Mouse (Mus musculus) midbrain, postnatal 0 days (tissue): Measurements from ENCODE around the gene Exosc5. TPM values are rescaled to one million over a fixed set of nuclear protein-coding genes. Genes with fewer than 3 reads are reported as not detected.

Experiments used
- ATAC-seq: fragments of 200-750 bp; cut with Nextera tagmentation; 2 replicates; pipeline ENCODE4 v1.8.0; 2017; ENCODE audit warnings: moderate number of reproducible peaks, mild to moderate bottlenecking, moderate TSS enrichment, moderate library complexity; ENCODE audit not compliant: low FRiP score
- DNase-seq: peaks from one replicate; pipeline ENCODE4 v3.0.0-alpha.2; 2015; ENCODE audit warnings: low spot score
- H3K27ac ChIP-seq: fragments of 300-500 bp; sonication (generic); 2 replicates; pipeline ENCODE4 v1.5.1; 2014; ENCODE audit warnings: low read depth, mild to moderate bottlenecking, low read length, mixed read lengths
- H3K27me3 ChIP-seq: fragments of 300-500 bp; sonication (generic); 2 replicates; pipeline ENCODE4 v1.6.1; 2014; ENCODE audit warnings: low read length, control low read depth, mixed read lengths; ENCODE audit not compliant: insufficient read depth
- H3K36me3 ChIP-seq: fragments of 300-500 bp; sonication (generic); 2 replicates; pipeline ENCODE4 v1.6.1; 2014; ENCODE audit warnings: low read length, control low read depth, mixed read lengths; ENCODE audit not compliant: insufficient read depth
- H3K4me1 ChIP-seq: fragments of 300-500 bp; sonication (generic); 2 replicates; pipeline ENCODE4 v1.6.1; 2014; ENCODE audit warnings: mild to moderate bottlenecking, control low read depth, antibody characterized with exemption, low read length, mixed read lengths; ENCODE audit not compliant: insufficient read depth
- H3K4me2 ChIP-seq: fragments of 300-500 bp; sonication (generic); 2 replicates; pipeline ENCODE4 v1.6.1; 2014; ENCODE audit warnings: low read depth, mild to moderate bottlenecking, low read length, mixed read lengths; ENCODE audit not compliant: poor library complexity, severe bottlenecking
- H3K4me3 ChIP-seq: fragments of 300-500 bp; sonication (generic); 2 replicates; pipeline ENCODE4 v1.5.1; 2014; ENCODE audit warnings: low read depth, mild to moderate bottlenecking, low read length, moderate library complexity
- H3K9ac ChIP-seq: fragments of 300-500 bp; sonication (generic); replicated peaks from 2 replicates; pipeline ENCODE4 v1.6.1; 2014; ENCODE audit warnings: mild to moderate bottlenecking, low read length, moderate library complexity, mixed read lengths; ENCODE audit not compliant: poor library complexity, severe bottlenecking
- H3K9me3 ChIP-seq: fragments of 300-500 bp; sonication (generic); 2 replicates; pipeline ENCODE4 v1.6.1; 2016; ENCODE audit warnings: low read length, control low read depth
- CTCF ChIP-seq: IDR thresholded peaks from 2 replicates; pipeline ENCODE4 v1.5.1; 2016; ENCODE audit warnings: antibody characterized with exemption, mild to moderate bottlenecking
- whole genome bisulfite sequencing: fragments of 180-500 bp; shearing (Covaris S2); extraction: QIAGEN DNeasy Blood & Tissue Kit; methylation state at CpG from one replicate; pipeline ENCODE4 v1.1.7; 2014; 5-methylcytosine and 5-hydroxymethylcytosine counted together
- polyA plus RNA-seq: library from polyadenylated mRNA; unstranded; fragments of >200 nt; fragmentation: Nextera tagmentation; extraction: Ambion mirVana; gene quantifications from 2 replicates; pipeline ENCODE4 v1.2.1, GENCODE M21; 2015
- total RNA-seq: library from RNA; depleted of rRNA; stranded (reverse); fragments of >200 nt; gene quantifications from 2 replicates; pipeline ENCODE4 v1.2.3, GENCODE M21; 2014

Gene Exosc5
- total and polyA plus RNA-seq, 2 experiments from 2014 or later = 27.3 to 29.4 TPM

GRCm38 (mm10) chr7:25704716-25705364, 45.9 kb downstream of the Exosc5 start:
- H3K4me2 ChIP-seq = peak overlapping the region; percentile 75
- H3K4me1 ChIP-seq = 0 out of 2 replicates have a peak, but pooled peaks cover under 1% of the 10 kb centered on the region
- peak; percentile 37 for TF ChIP-seq CTCF
- no peaks in the 10 kb centered on the region for H3K27me3 ChIP-seq
- ATAC-seq = peak; percentile 29; the same call in 1 of the 2 replicates
- H3K27ac ChIP-seq = no peak overlapping the region
- peak; percentile 28 for DNase-seq
- 5% methylated on average over 35 of the region's 37 CpGs for WGBS
- peak overlapping the region; percentile 29 for H3K4me3 ChIP-seq
- peak overlapping the region; percentile 48 for H3K9ac ChIP-seq
- no peaks in the 10 kb centered on the region for H3K36me3 ChIP-seq
- no peaks in the 10 kb centered on the region for H3K9me3 ChIP-seq

- no peak for TF ChIP-seq CTCF
- H3K4me1 ChIP-seq = peaks cover 8% of the 10 kb centered on the region; the same call in 1 of the 2 replicates
- no peaks in the 10 kb centered on the region for H3K27me3 ChIP-seq
- no peak overlapping the region for H3K4me2 ChIP-seq
- WGBS = 74% methylated on average over 5 of the region's 6 CpGs
- no peak overlapping the region for H3K27ac ChIP-seq
- DNase-seq (no peak), ATAC-seq (no peak)
- H3K9ac ChIP-seq = no peak overlapping the region
- no peak overlapping the region for H3K4me3 ChIP-seq
- no peaks in the 10 kb centered on the region for H3K9me3 ChIP-seq
- no peaks in the 10 kb centered on the region for H3K36me3 ChIP-seq
Observed at GRCm38 (mm10) chr7:25705801-25706251, 46.9 kb downstream of the Exosc5 start.

GRCm38 (mm10) chr7:25706578-25707170, 47.7 kb downstream of the Exosc5 start:
- H3K9ac ChIP-seq = no peak overlapping the region
- H3K27me3 ChIP-seq = no peaks in the 10 kb centered on the region
- H3K4me2 ChIP-seq = no peak overlapping the region
- ATAC-seq = no peak
- H3K9me3 ChIP-seq = no peaks in the 10 kb centered on the region
- DNase-seq = no peak
- no peak overlapping the region for H3K27ac ChIP-seq
- H3K36me3 ChIP-seq = no peaks in the 10 kb centered on the region
- H3K4me3 ChIP-seq = no peak overlapping the region
- 63% methylated on average over 7 of the region's 7 CpGs for WGBS
- H3K4me1 ChIP-seq = peaks cover 8% of the 10 kb centered on the region; the same call in 1 of the 2 replicates
- TF ChIP-seq CTCF = no peak

GRCm38 (mm10) chr7:25707581-25708292, 48.8 kb downstream of the Exosc5 start:
- DNase-seq = no peak
- H3K4me1 ChIP-seq = peaks cover 8% of the 10 kb centered on the region; the same call in 1 of the 2 replicates
- H3K4me3 ChIP-seq = no peak overlapping the region
- no peaks in the 10 kb centered on the region for H3K27me3 ChIP-seq
- no peak overlapping the region for H3K9ac ChIP-seq
- no peak for ATAC-seq
- WGBS = 73% methylated on average over 15 of the region's 15 CpGs
- peaks cover 5% of the 10 kb centered on the region for H3K36me3 ChIP-seq
- H3K4me2 ChIP-seq = no peak overlapping the region
- H3K9me3 ChIP-seq = no peaks in the 10 kb centered on the region
- no peak overlapping the region for H3K27ac ChIP-seq
- no peak for TF ChIP-seq CTCF

GRCm38 (mm10) chr7:25709961-25710360, 51.0 kb downstream of the Exosc5 start:
- no peak for TF ChIP-seq CTCF
- DNase-seq = no peak
- 13% methylated on average over 12 of the region's 12 CpGs for WGBS

More at GRCm38 (mm10) chr7:25709961-25710360, 51.0 kb downstream of the Exosc5 start:
- Histone ChIP-seq H3K4me3 (no peak overlapping the region), H3K9ac (peak overlapping the region; percentile 24; the same call in 1 of the 2 replicates), H3K36me3 (peaks cover 27% of the 10 kb centered on the region), H3K4me2 (no peak overlapping the region), H3K4me1 (peaks cover 8% of the 10 kb centered on the region; the same call in 1 of the 2 replicates), H3K27me3 (no peaks in the 10 kb centered on the region), H3K27ac (no peak overlapping the region), H3K9me3 (no peaks in the 10 kb centered on the region)
- ATAC-seq = 0 out of 2 replicates have a peak, but pooled peaks have one; percentile 8
